Mouse (Mus musculus) testis, adult 2 months (tissue): ENCODE data around the gene Meox1.

Experiments used
- CTCF ChIP-seq: fragments of 200-500 bp; IDR thresholded peaks from 2 replicates; pipeline ENCODE4 v1.5.1; 2012; ENCODE audit warnings: low read depth, mild to moderate bottlenecking, inconsistent platforms, low read length, moderate library complexity; ENCODE audit not compliant: control insufficient read depth, insufficient read depth, insufficient replicate concordance
- POLR2A ChIP-seq: fragments of 200-500 bp; IDR thresholded peaks from 2 replicates; pipeline ENCODE4 v1.6.1; 2012; ENCODE audit warnings: low read depth, mild to moderate bottlenecking, inconsistent platforms, low read length, moderate library complexity; ENCODE audit not compliant: control insufficient read depth

- TF ChIP-seq CTCF (no peak), POLR2A (no peak)
Measured at GRCm38 (mm10) chr11:101855950-101856712, 38.0 kb downstream of the Meox1 start.
